In genomic region chr2:95674347-95674746, GRCm38 (mm10) we compare ENCODE assay signal across 10 mouse cellular contexts.
DNase-seq lines count a peak whose midpoint lies in the region; ATAC-seq and TF ChIP-seq lines count a peak whose summit lies in the region.
"Had no signal": no experiment of that assay in that cellular context is flagged by ENCODE, and none has a peak within 500 bp of the region (broad histone marks: within the 10 kb centered on the region; RNA-seq: fewer than 3 reads in every experiment).

No protein-coding gene starts in this region.

- no peaks in the 10 kb centered on the region for H3K36me3 ChIP-seq in intestine, postnatal 0 days (ENCODE audit: control insufficient read depth, insufficient read depth)
- H3K36me3 ChIP-seq in intestine, embryonic 15.5 days = no peaks in the 10 kb centered on the region
- no peaks in the 10 kb centered on the region for H3K36me3 ChIP-seq in midbrain, embryonic 11.5 days (ENCODE audit: control insufficient read depth, insufficient read depth, low read length)
- no peaks in the 10 kb centered on the region for H3K36me3 ChIP-seq in midbrain, embryonic 13.5 days
- H3K36me3 ChIP-seq in heart, embryonic 10.5 days = no peaks in the 10 kb centered on the region
- H3K36me3 ChIP-seq: neural tube, embryonic 13.5 days had no signal

- DNase-seq in midbrain, embryonic 11.5 days (ENCODE audit: low spot score, missing footprints) = peak; percentile 86
- peak; percentile 59 for DNase-seq in R1 (ENCODE audit: low read depth, low spot score)
- DNase-seq in mesoderm, embryonic 11.5 days (ENCODE audit: low read depth, low spot score) = peak; percentile 6
- DNase-seq in lung, postnatal 10 days = no peak
- no peak for DNase-seq in heart, embryonic 10.5 days (ENCODE audit: low spot score)
- DNase-seq: cerebellum, adult 9-11 months had no signal

- TF ChIP-seq CTCF in intestine, postnatal 0 days (IDR thresholded peaks at IDR 0.05; ENCODE audit: low read depth) = peak; percentile 57

- H3K9me3 ChIP-seq in intestine, postnatal 0 days (ENCODE audit: control insufficient read depth) = no peaks in the 10 kb centered on the region
- H3K9me3 ChIP-seq in intestine, embryonic 15.5 days = no peaks in the 10 kb centered on the region
- H3K9me3 ChIP-seq in midbrain, embryonic 11.5 days (ENCODE audit: control insufficient read depth, low read length) = no peaks in the 10 kb centered on the region
- H3K9me3 ChIP-seq in midbrain, embryonic 13.5 days = no peaks in the 10 kb centered on the region
- no peaks in the 10 kb centered on the region for H3K9me3 ChIP-seq in heart, embryonic 10.5 days
- H3K9me3 ChIP-seq: neural tube, embryonic 13.5 days had no signal

- H3K9ac ChIP-seq in intestine, postnatal 0 days (ENCODE audit: low read depth, low read length) = no peak overlapping the region
- H3K9ac ChIP-seq in intestine, embryonic 15.5 days = no peak overlapping the region
- H3K9ac ChIP-seq in midbrain, embryonic 11.5 days (ENCODE audit: low read length) = no peak overlapping the region
- H3K9ac ChIP-seq in midbrain, embryonic 13.5 days (replicated peaks) = no peak overlapping the region
- H3K9ac ChIP-seq: neural tube, embryonic 13.5 days had no signal

- H3K4me3 ChIP-seq in intestine, postnatal 0 days (ENCODE audit: low read depth, low read length) = no peak overlapping the region
- no peak overlapping the region for H3K4me3 ChIP-seq in intestine, embryonic 15.5 days (replicated peaks)
- no peak overlapping the region for H3K4me3 ChIP-seq in midbrain, embryonic 11.5 days (ENCODE audit: low read depth, low read length)
- no peak overlapping the region for H3K4me3 ChIP-seq in midbrain, embryonic 13.5 days (replicated peaks)
- H3K4me3 ChIP-seq in heart, embryonic 10.5 days = no peak overlapping the region
- H3K4me3 ChIP-seq: neural tube, embryonic 13.5 days had no signal

- no peak for ATAC-seq in intestine, postnatal 0 days
- ATAC-seq in intestine, embryonic 15.5 days = no peak
- ATAC-seq in midbrain, embryonic 11.5 days (ENCODE audit: low FRiP score) = peak; percentile 35; the same call in 1 of the 2 replicates
- no peak for ATAC-seq in midbrain, embryonic 13.5 days

- no peaks in the 10 kb centered on the region for H3K4me1 ChIP-seq in intestine, postnatal 0 days (replicated peaks; ENCODE audit: control insufficient read depth, insufficient read depth, low read length)
- H3K4me1 ChIP-seq in intestine, embryonic 15.5 days (replicated peaks) = no peaks in the 10 kb centered on the region
- no peaks in the 10 kb centered on the region for H3K4me1 ChIP-seq in midbrain, embryonic 11.5 days (ENCODE audit: control insufficient read depth, insufficient read depth, low read length)
- no peaks in the 10 kb centered on the region for H3K4me1 ChIP-seq in midbrain, embryonic 13.5 days (replicated peaks)
- no peaks in the 10 kb centered on the region for H3K4me1 ChIP-seq in heart, embryonic 10.5 days
- H3K4me1 ChIP-seq: neural tube, embryonic 13.5 days had no signal

- 84% methylated on average over 6 of the region's 6 CpGs for WGBS in intestine, postnatal 0 days
- 82% methylated on average over 6 of the region's 6 CpGs for WGBS in intestine, embryonic 15.5 days
- WGBS in midbrain, embryonic 11.5 days = 82% methylated on average over 6 of the region's 6 CpGs
- WGBS in midbrain, embryonic 13.5 days = 85% methylated on average over 6 of the region's 6 CpGs
- WGBS in heart, embryonic 10.5 days = 85% methylated on average over 6 of the region's 6 CpGs

- H3K27ac ChIP-seq in intestine, postnatal 0 days (ENCODE audit: low read depth, low read length) = no peak overlapping the region
- no peak overlapping the region for H3K27ac ChIP-seq in intestine, embryonic 15.5 days
- no peak overlapping the region for H3K27ac ChIP-seq in midbrain, embryonic 11.5 days (ENCODE audit: low read depth, low read length)
- H3K27ac ChIP-seq in midbrain, embryonic 13.5 days = no peak overlapping the region
- H3K27ac ChIP-seq in heart, embryonic 10.5 days = no peak overlapping the region
- H3K27ac ChIP-seq: neural tube, embryonic 13.5 days had no signal

- H3K27me3 ChIP-seq in intestine, postnatal 0 days (replicated peaks; ENCODE audit: control insufficient read depth, insufficient read depth, low read length) = no peaks in the 10 kb centered on the region
- H3K27me3 ChIP-seq in intestine, embryonic 15.5 days (replicated peaks) = no peaks in the 10 kb centered on the region
- no peaks in the 10 kb centered on the region for H3K27me3 ChIP-seq in midbrain, embryonic 11.5 days (ENCODE audit: control insufficient read depth, insufficient read depth, low read length)
- no peaks in the 10 kb centered on the region for H3K27me3 ChIP-seq in midbrain, embryonic 13.5 days
- H3K27me3 ChIP-seq in heart, embryonic 10.5 days (ENCODE audit: insufficient read depth, poor library complexity, severe bottlenecking) = no peaks in the 10 kb centered on the region
- H3K27me3 ChIP-seq: neural tube, embryonic 13.5 days had no signal

- no peak overlapping the region for H3K4me2 ChIP-seq in intestine, postnatal 0 days (replicated peaks; ENCODE audit: low read depth)
- H3K4me2 ChIP-seq in intestine, embryonic 15.5 days (replicated peaks) = no peak overlapping the region
- no peak overlapping the region for H3K4me2 ChIP-seq in midbrain, embryonic 11.5 days
- H3K4me2 ChIP-seq in midbrain, embryonic 13.5 days (replicated peaks) = no peak overlapping the region
- H3K4me2 ChIP-seq: neural tube, embryonic 13.5 days had no signal

Comparison
In these comparisons a context has a peak if more than half of its experiments do, and no peak if none do; other contexts are left out.
1. DNase-seq: peak in midbrain, embryonic 11.5 days (single experiment), R1 (single experiment) and mesoderm, embryonic 11.5 days (single experiment); none in lung, postnatal 10 days (single experiment) and heart, embryonic 10.5 days (single experiment).